Mouse (Mus musculus): Measurements from ENCODE around the gene Fam69a. TPM values are rescaled to one million over a fixed set of nuclear protein-coding genes. Genes with fewer than 3 reads are reported as not detected.

Fam69a gene
- polyA plus RNA-seq, 1 experiment from 2014 or later: 18.3 TPM

GRCm38 (mm10) chr5:107932556-107932955, 54.3 kb downstream of the Fam69a start:
- no peak for ATAC-seq (ENCODE audit: low FRiP score, low TSS enrichment)
- 60% methylated on average over 2 of the region's 2 CpGs for WGBS
- H3K9ac ChIP-seq (ENCODE audit: low read depth, low read length): no peak overlapping the region

GRCm38 (mm10) chr5:107926550-107927249, 60.2 kb downstream of the Fam69a start:
- Histone ChIP-seq H3K4me2 (replicated peaks; ENCODE audit: low read depth, low read length) (no peak overlapping the region), H3K27ac (ENCODE audit: low read depth, low read length) (no peak overlapping the region), H3K4me1 (ENCODE audit: control insufficient read depth, insufficient read depth, low read length) (no peaks in the 10 kb centered on the region), H3K27me3 (ENCODE audit: control insufficient read depth, insufficient read depth, low read length) (no peaks in the 10 kb centered on the region), H3K9me3 (ENCODE audit: control insufficient read depth, low read length) (no peaks in the 10 kb centered on the region), H3K36me3 (ENCODE audit: control insufficient read depth, insufficient read depth, low read length) (no peaks in the 10 kb centered on the region), H3K4me3 (ENCODE audit: low read length) (no peak overlapping the region), H3K9ac (ENCODE audit: low read depth, low read length) (no peak overlapping the region)
- no peak for ATAC-seq (ENCODE audit: low FRiP score, low TSS enrichment)
- WGBS: 76% methylated on average over 11 of the region's 11 CpGs

More at GRCm38 (mm10) chr5:107932556-107932955, 54.3 kb downstream of the Fam69a start:
- Histone ChIP-seq H3K4me2 (replicated peaks; ENCODE audit: low read depth, low read length) (no peak overlapping the region), H3K9me3 (ENCODE audit: control insufficient read depth, low read length) (no peaks in the 10 kb centered on the region), H3K4me1 (ENCODE audit: control insufficient read depth, insufficient read depth, low read length) (no peaks in the 10 kb centered on the region), H3K27ac (ENCODE audit: low read depth, low read length) (no peak overlapping the region), H3K36me3 (ENCODE audit: control insufficient read depth, insufficient read depth, low read length) (no peaks in the 10 kb centered on the region), H3K4me3 (ENCODE audit: low read length) (no peak overlapping the region), H3K27me3 (ENCODE audit: control insufficient read depth, insufficient read depth, low read length) (no peaks in the 10 kb centered on the region)

- WGBS: 84% methylated on average over 8 of the region's 8 CpGs
- H3K4me3 ChIP-seq (ENCODE audit: low read length): no peak overlapping the region
- H3K4me2 ChIP-seq (replicated peaks; ENCODE audit: low read depth, low read length): no peak overlapping the region
- H3K27ac ChIP-seq (ENCODE audit: low read depth, low read length): no peak overlapping the region
- H3K36me3 ChIP-seq (ENCODE audit: control insufficient read depth, insufficient read depth, low read length): no peaks in the 10 kb centered on the region
- H3K9me3 ChIP-seq (ENCODE audit: control insufficient read depth, low read length): no peaks in the 10 kb centered on the region
- no peak overlapping the region for H3K9ac ChIP-seq (ENCODE audit: low read depth, low read length)
- no peak for ATAC-seq (ENCODE audit: low FRiP score, low TSS enrichment)
- H3K4me1 ChIP-seq (ENCODE audit: control insufficient read depth, insufficient read depth, low read length): no peaks in the 10 kb centered on the region
- no peaks in the 10 kb centered on the region for H3K27me3 ChIP-seq (ENCODE audit: control insufficient read depth, insufficient read depth, low read length)
Observed at GRCm38 (mm10) chr5:107924564-107924963, 62.3 kb downstream of the Fam69a start.

- ATAC-seq (ENCODE audit: low FRiP score, low TSS enrichment): no peak
- WGBS: 88% methylated on average over 1 of the region's 1 CpGs
- Histone ChIP-seq H3K36me3 (ENCODE audit: control insufficient read depth, insufficient read depth, low read length) (no peaks in the 10 kb centered on the region), H3K9me3 (ENCODE audit: control insufficient read depth, low read length) (no peaks in the 10 kb centered on the region), H3K9ac (ENCODE audit: low read depth, low read length) (no peak overlapping the region), H3K27ac (ENCODE audit: low read depth, low read length) (no peak overlapping the region), H3K4me2 (replicated peaks; ENCODE audit: low read depth, low read length) (no peak overlapping the region), H3K27me3 (ENCODE audit: control insufficient read depth, insufficient read depth, low read length) (no peaks in the 10 kb centered on the region), H3K4me1 (ENCODE audit: control insufficient read depth, insufficient read depth, low read length) (no peaks in the 10 kb centered on the region), H3K4me3 (ENCODE audit: low read length) (no peak overlapping the region)
Observed at GRCm38 (mm10) chr5:107922836-107923235, 64.0 kb downstream of the Fam69a start.

- no peak overlapping the region for H3K4me3 ChIP-seq (ENCODE audit: low read length)
- no peaks in the 10 kb centered on the region for H3K36me3 ChIP-seq (ENCODE audit: control insufficient read depth, insufficient read depth, low read length)
- H3K27ac ChIP-seq (ENCODE audit: low read depth, low read length): no peak overlapping the region
- no peaks in the 10 kb centered on the region for H3K4me1 ChIP-seq (ENCODE audit: control insufficient read depth, insufficient read depth, low read length)
- WGBS: 72% methylated on average over 2 of the region's 2 CpGs
- peak; percentile 76 for ATAC-seq (ENCODE audit: low FRiP score, low TSS enrichment)
- no peak overlapping the region for H3K9ac ChIP-seq (ENCODE audit: low read depth, low read length)
- H3K9me3 ChIP-seq (ENCODE audit: control insufficient read depth, low read length): no peaks in the 10 kb centered on the region
- H3K27me3 ChIP-seq (ENCODE audit: control insufficient read depth, insufficient read depth, low read length): no peaks in the 10 kb centered on the region
- H3K4me2 ChIP-seq (replicated peaks; ENCODE audit: low read depth, low read length): no peak overlapping the region
Observed at GRCm38 (mm10) chr5:107921400-107922252, 65.3 kb downstream of the Fam69a start.

- no peaks in the 10 kb centered on the region for H3K4me1 ChIP-seq (ENCODE audit: control insufficient read depth, insufficient read depth, low read length)
- no peaks in the 10 kb centered on the region for H3K27me3 ChIP-seq (ENCODE audit: control insufficient read depth, insufficient read depth, low read length)
- 54% methylated on average over 4 of the region's 4 CpGs for WGBS
- no peak overlapping the region for H3K9ac ChIP-seq (ENCODE audit: low read depth, low read length)
- H3K4me2 ChIP-seq (replicated peaks; ENCODE audit: low read depth, low read length): no peak overlapping the region
- H3K27ac ChIP-seq (ENCODE audit: low read depth, low read length): no peak overlapping the region
- H3K36me3 ChIP-seq (ENCODE audit: control insufficient read depth, insufficient read depth, low read length): no peaks in the 10 kb centered on the region
- ATAC-seq (ENCODE audit: low FRiP score, low TSS enrichment): no peak
- H3K4me3 ChIP-seq (ENCODE audit: low read length): no peak overlapping the region
- H3K9me3 ChIP-seq (ENCODE audit: control insufficient read depth, low read length): no peaks in the 10 kb centered on the region
Observed at GRCm38 (mm10) chr5:107915280-107915679, 71.6 kb downstream of the Fam69a start.

- H3K9ac ChIP-seq (ENCODE audit: low read depth, low read length): no peak overlapping the region
- no peak overlapping the region for H3K4me2 ChIP-seq (replicated peaks; ENCODE audit: low read depth, low read length)
- peaks cover 39% of the 10 kb centered on the region for H3K36me3 ChIP-seq (ENCODE audit: control insufficient read depth, insufficient read depth, low read length)
- 93% methylated on average over 5 of the region's 5 CpGs for WGBS
- H3K27ac ChIP-seq (ENCODE audit: low read depth, low read length): no peak overlapping the region
- no peaks in the 10 kb centered on the region for H3K27me3 ChIP-seq (ENCODE audit: control insufficient read depth, insufficient read depth, low read length)
- H3K4me3 ChIP-seq (ENCODE audit: low read length): no peak overlapping the region
- no peak for ATAC-seq (ENCODE audit: low FRiP score, low TSS enrichment)
- H3K4me1 ChIP-seq (ENCODE audit: control insufficient read depth, insufficient read depth, low read length): no peaks in the 10 kb centered on the region
- no peaks in the 10 kb centered on the region for H3K9me3 ChIP-seq (ENCODE audit: control insufficient read depth, low read length)
Observed at GRCm38 (mm10) chr5:107911012-107911411, 75.9 kb downstream of the Fam69a start.

GRCm38 (mm10) chr5:107910084-107910616, 76.7 kb downstream of the Fam69a start:
- H3K4me1 ChIP-seq (ENCODE audit: control insufficient read depth, insufficient read depth, low read length): no peaks in the 10 kb centered on the region
- H3K9me3 ChIP-seq (ENCODE audit: control insufficient read depth, low read length): no peaks in the 10 kb centered on the region
- no peak overlapping the region for H3K4me3 ChIP-seq (ENCODE audit: low read length)
- no peak overlapping the region for H3K9ac ChIP-seq (ENCODE audit: low read depth, low read length)
- peaks cover 47% of the 10 kb centered on the region for H3K36me3 ChIP-seq (ENCODE audit: control insufficient read depth, insufficient read depth, low read length)
- no peak overlapping the region for H3K27ac ChIP-seq (ENCODE audit: low read depth, low read length)
- H3K4me2 ChIP-seq (replicated peaks; ENCODE audit: low read depth, low read length): no peak overlapping the region
- no peaks in the 10 kb centered on the region for H3K27me3 ChIP-seq (ENCODE audit: control insufficient read depth, insufficient read depth, low read length)
- no peak for ATAC-seq (ENCODE audit: low FRiP score, low TSS enrichment)
- 74% methylated on average over 5 of the region's 5 CpGs for WGBS

GRCm38 (mm10) chr5:107909668-107910067, 77.2 kb downstream of the Fam69a start:
- WGBS: 90% methylated on average over 3 of the region's 3 CpGs
- H3K36me3 ChIP-seq (ENCODE audit: control insufficient read depth, insufficient read depth, low read length): peaks cover 52% of the 10 kb centered on the region
- 0 out of 2 replicates have a peak, but pooled peaks have one; percentile 35 for ATAC-seq (ENCODE audit: low FRiP score, low TSS enrichment)
- no peaks in the 10 kb centered on the region for H3K9me3 ChIP-seq (ENCODE audit: control insufficient read depth, low read length)
- no peaks in the 10 kb centered on the region for H3K4me1 ChIP-seq (ENCODE audit: control insufficient read depth, insufficient read depth, low read length)
- H3K27me3 ChIP-seq (ENCODE audit: control insufficient read depth, insufficient read depth, low read length): no peaks in the 10 kb centered on the region
- no peak overlapping the region for H3K9ac ChIP-seq (ENCODE audit: low read depth, low read length)
- H3K4me3 ChIP-seq (ENCODE audit: low read length): no peak overlapping the region
- no peak overlapping the region for H3K27ac ChIP-seq (ENCODE audit: low read depth, low read length)
- H3K4me2 ChIP-seq (replicated peaks; ENCODE audit: low read depth, low read length): no peak overlapping the region
